Mouse (Mus musculus) bone marrow macrophage, adult 2 months (primary cell): Measurements from ENCODE around the gene Tshz2. TPM values are rescaled to one million over a fixed set of nuclear protein-coding genes. Genes with fewer than 3 reads are reported as not detected.

Experiments used
- H3K27ac ChIP-seq: 2 replicates; pipeline ENCODE4 v1.5.1; 2012; ENCODE audit warnings: low read depth, low read length; ENCODE audit not compliant: insufficient read depth
- H3K4me1 ChIP-seq: 2 replicates; pipeline ENCODE4 v1.6.1; 2012; ENCODE audit warnings: low read length; ENCODE audit not compliant: control insufficient read depth, insufficient read depth
- H3K4me3 ChIP-seq: 2 replicates; pipeline ENCODE4 v1.5.1; 2012; ENCODE audit warnings: mild to moderate bottlenecking, low read length, moderate library complexity; ENCODE audit not compliant: insufficient read depth
- CTCF ChIP-seq: IDR thresholded peaks from 2 replicates; pipeline ENCODE4 v1.5.1; 2012; ENCODE audit warnings: low read depth, mild to moderate bottlenecking, low read length, moderate library complexity
- POLR2A ChIP-seq: IDR thresholded peaks from 2 replicates; pipeline ENCODE4 v1.6.1; 2012; ENCODE audit warnings: mild to moderate bottlenecking, low read depth, low read length, borderline replicate concordance
- polyA plus RNA-seq: library from polyadenylated mRNA; stranded (reverse); fragments of >200 nt; gene quantifications from 2 replicates; pipeline ENCODE4 v1.2.4, GENCODE M21; 2012; ENCODE audit not compliant: missing spikeins, insufficient read depth, insufficient read length

Tshz2 gene
- polyA plus RNA-seq, 1 experiment: not detected

- Histone ChIP-seq H3K27ac (no peak overlapping the region), H3K4me3 (no peak overlapping the region), H3K4me1 (no peaks in the 10 kb centered on the region)
- TF ChIP-seq CTCF (no peak), POLR2A (no peak)
These were observed 374.7 kb downstream of the Tshz2 start for GRCm38 (mm10) chr2:170007426-170007958.

GRCm38 (mm10) chr2:170009729-170010128 lies 376.9 kb downstream of the Tshz2 start:
- Histone ChIP-seq H3K4me1 (no peaks in the 10 kb centered on the region), H3K4me3 (no peak overlapping the region), H3K27ac (no peak overlapping the region)
- TF ChIP-seq CTCF: no peak
- no peak for TF ChIP-seq POLR2A

- no peak overlapping the region for H3K27ac ChIP-seq
- TF ChIP-seq CTCF (no peak), POLR2A (no peak)
- H3K4me1 ChIP-seq: no peaks in the 10 kb centered on the region
- H3K4me3 ChIP-seq: no peak overlapping the region
These were observed 379.0 kb downstream of the Tshz2 start for GRCm38 (mm10) chr2:170011858-170012257.

GRCm38 (mm10) chr2:170017302-170017701 lies 384.5 kb downstream of the Tshz2 start:
- Histone ChIP-seq H3K4me3 (no peak overlapping the region), H3K27ac (no peak overlapping the region), H3K4me1 (no peaks in the 10 kb centered on the region)
- no peak for TF ChIP-seq CTCF
- TF ChIP-seq POLR2A: no peak

- TF ChIP-seq CTCF (no peak), POLR2A (no peak)
- Histone ChIP-seq H3K4me1 (no peaks in the 10 kb centered on the region), H3K27ac (no peak overlapping the region), H3K4me3 (no peak overlapping the region)
These were observed 385.1 kb downstream of the Tshz2 start for GRCm38 (mm10) chr2:170017926-170018325.

- H3K4me1 ChIP-seq: no peaks in the 10 kb centered on the region
- H3K4me3 ChIP-seq: no peak overlapping the region
- no peak overlapping the region for H3K27ac ChIP-seq
- TF ChIP-seq POLR2A (no peak), CTCF (no peak)
These were observed 390.1 kb downstream of the Tshz2 start for GRCm38 (mm10) chr2:170022953-170023352.

- no peak for TF ChIP-seq POLR2A
- TF ChIP-seq CTCF: no peak
- Histone ChIP-seq H3K4me3 (no peak overlapping the region), H3K4me1 (no peaks in the 10 kb centered on the region), H3K27ac (no peak overlapping the region)
These were observed 390.9 kb downstream of the Tshz2 start for GRCm38 (mm10) chr2:170023741-170024140.

GRCm38 (mm10) chr2:170024939-170025338 lies 392.1 kb downstream of the Tshz2 start:
- TF ChIP-seq POLR2A (no peak), CTCF (no peak)
- H3K4me1 ChIP-seq: no peaks in the 10 kb centered on the region
- no peak overlapping the region for H3K4me3 ChIP-seq
- no peak overlapping the region for H3K27ac ChIP-seq

GRCm38 (mm10) chr2:170025896-170026295 lies 393.1 kb downstream of the Tshz2 start:
- no peak overlapping the region for H3K27ac ChIP-seq
- no peaks in the 10 kb centered on the region for H3K4me1 ChIP-seq
- no peak overlapping the region for H3K4me3 ChIP-seq
- TF ChIP-seq CTCF: no peak
- no peak for TF ChIP-seq POLR2A

GRCm38 (mm10) chr2:170027837-170028236 lies 395.0 kb downstream of the Tshz2 start:
- no peak overlapping the region for H3K27ac ChIP-seq
- no peak overlapping the region for H3K4me3 ChIP-seq
- no peaks in the 10 kb centered on the region for H3K4me1 ChIP-seq
- TF ChIP-seq CTCF (peak; percentile 20; the same call in 1 of the 2 replicates), POLR2A (no peak)

- Histone ChIP-seq H3K27ac (no peak overlapping the region), H3K4me1 (no peaks in the 10 kb centered on the region), H3K4me3 (no peak overlapping the region)
- TF ChIP-seq CTCF: no peak
- TF ChIP-seq POLR2A: no peak
These were observed 395.9 kb downstream of the Tshz2 start for GRCm38 (mm10) chr2:170028488-170029303.
